Mouse (Mus musculus) myocyte (in vitro differentiated cells): ENCODE measurements at regions not wholly inside any gene's neighbourhood (a gene's known extent, or its start where the extent isn't known, plus 50 kb on each side); places are given as distances from the start of the nearest gene placed in this dataset.

ENCODE experiments used
- E2F4 ChIP-seq: IDR thresholded peaks from one replicate; pipeline ENCODE4 v1.6.1; 2011; ENCODE audit warnings: mild to moderate bottlenecking, control low read depth, moderate library complexity; ENCODE audit not compliant: insufficient read depth
- MAX ChIP-seq: IDR thresholded peaks from one replicate; pipeline ENCODE4 v1.6.1; 2011; ENCODE audit warnings: low read depth, mild to moderate bottlenecking, control low read depth
- POLR2A ChIP-seq: IDR thresholded peaks from one replicate; pipeline ENCODE4 v1.6.1; 2011; ENCODE audit warnings: low read depth, mild to moderate bottlenecking, control low read depth, moderate library complexity; ENCODE audit not compliant: insufficient read length
- POLR2AphosphoS2 ChIP-seq: IDR thresholded peaks from one replicate; pipeline ENCODE4 v1.6.1; 2011; ENCODE audit warnings: low read depth, control low read depth; ENCODE audit not compliant: insufficient read length
- USF1 ChIP-seq: IDR thresholded peaks from one replicate; pipeline ENCODE4 v1.6.1; 2011; ENCODE audit warnings: low read depth, mild to moderate bottlenecking, control low read depth, moderate library complexity

GRCm38 (mm10) chr8:114001674-114002073 is 131.7 kb upstream of the Nudt7 start:
- no peak for TF ChIP-seq POLR2A
- TF ChIP-seq E2F4: no peak
- no peak for TF ChIP-seq MAX
- TF ChIP-seq USF1: no peak
- no peak for TF ChIP-seq POLR2AphosphoS2
